Mouse (Mus musculus): ENCODE measurements around the gene Acot2.

- TF ChIP-seq CTCF (IDR thresholded peaks at IDR 0.05; ENCODE audit: low read depth) (no peak), EP300 (IDR thresholded peaks at IDR 0.05; ENCODE audit: low read depth) (no peak)
Observed at GRCm38 (mm10) chr12:83951711-83952575, 35.7 kb upstream of the Acot2 start.
